Mouse (Mus musculus) thymus, adult 2 months (tissue): ENCODE measurements around the gene Lgals7.

Experiments used
- CTCF ChIP-seq: fragments of 200-500 bp; IDR thresholded peaks from 2 replicates; pipeline ENCODE4 v1.5.1; 2012; ENCODE audit warnings: mild to moderate bottlenecking, control low read depth, low read length, moderate library complexity, borderline replicate concordance; ENCODE audit not compliant: control insufficient read depth, poor library complexity, insufficient read depth; ENCODE audit errors: extremely low read depth
- POLR2A ChIP-seq: fragments of 200-500 bp; IDR thresholded peaks from 2 replicates; pipeline ENCODE4 v1.6.1; 2012; ENCODE audit warnings: mild to moderate bottlenecking, low read length, control low read depth, moderate library complexity; ENCODE audit not compliant: control insufficient read depth, poor library complexity, insufficient read depth; ENCODE audit errors: extremely low read depth

DNA sequence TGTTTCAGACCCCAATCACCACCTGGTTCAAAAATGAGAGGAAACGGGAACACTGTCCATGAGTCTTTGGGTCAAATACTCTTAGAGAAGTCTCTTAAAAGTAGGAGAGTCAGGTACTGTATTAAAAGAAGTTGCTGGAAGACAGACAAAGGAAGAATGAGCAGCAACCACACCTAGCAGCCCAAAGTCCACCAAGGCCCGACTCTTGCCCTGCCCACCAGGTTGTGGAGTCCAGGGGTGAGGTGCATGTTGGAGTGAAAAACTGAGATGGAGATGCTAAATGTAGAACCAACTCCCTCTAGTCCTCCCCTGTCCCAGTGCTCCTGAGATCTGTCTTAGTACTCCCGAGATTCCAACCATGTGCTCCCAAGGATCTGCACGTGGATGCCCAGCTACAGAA is 13.0 kb upstream of the Lgals7 start:
- TF ChIP-seq CTCF (no peak), POLR2A (no peak)
